28 mouse cellular contexts compared by ENCODE assay signal in the genomic region with DNA sequence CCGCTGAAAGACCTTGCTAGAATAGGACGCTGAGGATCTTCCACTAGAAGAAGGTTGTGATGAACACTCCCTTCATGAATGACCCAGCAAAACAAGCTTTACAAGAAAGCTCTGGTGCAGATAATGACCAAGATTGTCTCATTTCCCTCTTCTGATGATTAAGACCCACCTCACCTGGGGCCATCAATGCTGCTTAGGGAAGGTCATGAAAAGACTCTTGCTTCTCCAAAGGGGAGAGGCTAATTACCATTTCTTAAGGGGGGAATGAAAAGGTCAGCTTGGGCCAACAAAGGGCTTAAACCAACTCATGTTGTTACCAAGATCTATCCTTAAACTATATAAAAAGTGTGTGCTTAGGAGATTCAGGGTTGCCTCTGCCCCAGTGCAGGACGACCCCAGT.
"Had no signal": no experiment of that assay in that cellular context is flagged by ENCODE, and none has a peak within 500 bp of the region (broad histone marks: within the 10 kb centered on the region; RNA-seq: fewer than 3 reads in every experiment).

No protein-coding gene starts in this region.

- H3K27ac ChIP-seq: limb, embryonic 10.5 days; limb, embryonic 12.5 days; limb, embryonic 13.5 days; limb, embryonic 15.5 days; liver, embryonic 12.5 days; liver, embryonic 13.5 days; liver, embryonic 14.5 days; liver, embryonic 15.5 days; lung, embryonic 15.5 days; macrophage; midbrain, embryonic 10.5 days; midbrain, embryonic 12.5 days; midbrain, embryonic 13.5 days; midbrain, embryonic 15.5 days; neural tube, embryonic 12.5 days had no signal

- DNase-seq: left cerebral cortex, postnatal 4 days; liver; liver, embryonic 13.5 days; liver, postnatal 0 days; lung, adult 18-20 months; lung, adult 2 months; lung, embryonic 14.5 days; lung, postnatal 10 days; lung, postnatal 14 days; lung, postnatal 36 days; lung, postnatal 4 days; midbrain, embryonic 14.5 days had no signal

- H3K9me3 ChIP-seq: limb, embryonic 10.5 days; limb, embryonic 12.5 days; limb, embryonic 13.5 days; limb, embryonic 15.5 days; liver, embryonic 12.5 days; liver, embryonic 13.5 days; liver, embryonic 15.5 days; lung, embryonic 15.5 days; megakaryocyte, embryonic 14.5 days; midbrain, embryonic 10.5 days; midbrain, embryonic 12.5 days; midbrain, embryonic 13.5 days; midbrain, embryonic 15.5 days; neural tube, embryonic 12.5 days had no signal

- H3K4me3 ChIP-seq: limb, embryonic 10.5 days; limb, embryonic 12.5 days; limb, embryonic 13.5 days; limb, embryonic 15.5 days; liver, embryonic 12.5 days; liver, embryonic 13.5 days; liver, embryonic 15.5 days; lung, embryonic 15.5 days; megakaryocyte, embryonic 14.5 days; midbrain, embryonic 10.5 days; midbrain, embryonic 12.5 days; midbrain, embryonic 13.5 days; midbrain, embryonic 15.5 days; myocyte; neural tube, embryonic 12.5 days had no signal

- H3K27me3 ChIP-seq: limb, embryonic 12.5 days; limb, embryonic 13.5 days; limb, embryonic 15.5 days; liver, embryonic 12.5 days; liver, embryonic 13.5 days; liver, embryonic 15.5 days; lung, embryonic 15.5 days; megakaryocyte, embryonic 14.5 days; midbrain, embryonic 12.5 days; midbrain, embryonic 13.5 days; midbrain, embryonic 15.5 days; neural tube, embryonic 12.5 days had no signal

- H3K4me1 ChIP-seq: limb, embryonic 12.5 days; limb, embryonic 13.5 days; liver, embryonic 12.5 days; liver, embryonic 13.5 days; liver, embryonic 15.5 days; lung, embryonic 15.5 days; megakaryocyte, embryonic 14.5 days; midbrain, embryonic 12.5 days; midbrain, embryonic 13.5 days; midbrain, embryonic 15.5 days; neural tube, embryonic 12.5 days had no signal

- H3K36me3 ChIP-seq: limb, embryonic 10.5 days; limb, embryonic 12.5 days; limb, embryonic 13.5 days; limb, embryonic 15.5 days; liver, embryonic 12.5 days; liver, embryonic 13.5 days; liver, embryonic 15.5 days; lung, embryonic 15.5 days; midbrain, embryonic 10.5 days; midbrain, embryonic 12.5 days; midbrain, embryonic 13.5 days; midbrain, embryonic 15.5 days; neural tube, embryonic 12.5 days had no signal
